Mouse (Mus musculus) cerebellum, adult 2 months (tissue): ENCODE measurements around the gene Lyrm9. TPM values are rescaled to one million over a fixed set of nuclear protein-coding genes. Genes with fewer than 3 reads are reported as not detected.

ENCODE experiments used
- DNase-seq, 2 experiments: peaks; one replicate each; pipeline ENCODE4 v3.0.0; 2021
- H3K27ac ChIP-seq: fragments of 200-500 bp; 2 replicates; pipeline ENCODE4 v1.5.1; 2012; ENCODE audit warnings: low read length, control low read depth, inconsistent platforms; ENCODE audit not compliant: insufficient read depth
- H3K27me3 ChIP-seq: fragments of 200-500 bp; 2 replicates; pipeline ENCODE4 v1.6.1; 2012; ENCODE audit warnings: inconsistent platforms, mild to moderate bottlenecking, low read length, moderate library complexity; ENCODE audit not compliant: control insufficient read depth, insufficient read depth
- H3K4me1 ChIP-seq: fragments of 200-500 bp; 2 replicates; pipeline ENCODE4 v1.6.1; 2011; ENCODE audit warnings: low read length; ENCODE audit not compliant: control insufficient read depth, insufficient read depth
- H3K4me3 ChIP-seq: fragments of 200-500 bp; replicated peaks from 2 replicates; pipeline ENCODE3; 2011; ENCODE audit warnings: mild to moderate bottlenecking, low read depth, low read length, control low read depth; ENCODE audit not compliant: insufficient read depth
- CTCF ChIP-seq: fragments of 200-500 bp; IDR thresholded peaks from 2 replicates; pipeline ENCODE4 v1.5.1; 2011; ENCODE audit warnings: low read depth, mild to moderate bottlenecking, control low read depth, low read length, moderate library complexity, borderline replicate concordance; ENCODE audit not compliant: insufficient read depth
- POLR2A ChIP-seq: fragments of 200-500 bp; IDR thresholded peaks from 2 replicates; pipeline ENCODE4 v1.6.1; 2011; ENCODE audit warnings: low read length, control low read depth, borderline replicate concordance; ENCODE audit not compliant: insufficient read depth
- WGBS: fragments of 180-500 bp; shearing (Covaris S2); methylation state at CpG from one replicate; pipeline ENCODE4 v1.1.7; 2018; 5-methylcytosine and 5-hydroxymethylcytosine counted together
- polyA plus RNA-seq: library from polyadenylated mRNA; depleted of rRNA; stranded (reverse); fragments of >200 nt; gene quantifications from 2 replicates; pipeline ENCODE4 v1.2.3, GENCODE M21; 2012

Gene Lyrm9
- polyA plus RNA-seq, 1 experiment: 22.6 TPM

DNA sequence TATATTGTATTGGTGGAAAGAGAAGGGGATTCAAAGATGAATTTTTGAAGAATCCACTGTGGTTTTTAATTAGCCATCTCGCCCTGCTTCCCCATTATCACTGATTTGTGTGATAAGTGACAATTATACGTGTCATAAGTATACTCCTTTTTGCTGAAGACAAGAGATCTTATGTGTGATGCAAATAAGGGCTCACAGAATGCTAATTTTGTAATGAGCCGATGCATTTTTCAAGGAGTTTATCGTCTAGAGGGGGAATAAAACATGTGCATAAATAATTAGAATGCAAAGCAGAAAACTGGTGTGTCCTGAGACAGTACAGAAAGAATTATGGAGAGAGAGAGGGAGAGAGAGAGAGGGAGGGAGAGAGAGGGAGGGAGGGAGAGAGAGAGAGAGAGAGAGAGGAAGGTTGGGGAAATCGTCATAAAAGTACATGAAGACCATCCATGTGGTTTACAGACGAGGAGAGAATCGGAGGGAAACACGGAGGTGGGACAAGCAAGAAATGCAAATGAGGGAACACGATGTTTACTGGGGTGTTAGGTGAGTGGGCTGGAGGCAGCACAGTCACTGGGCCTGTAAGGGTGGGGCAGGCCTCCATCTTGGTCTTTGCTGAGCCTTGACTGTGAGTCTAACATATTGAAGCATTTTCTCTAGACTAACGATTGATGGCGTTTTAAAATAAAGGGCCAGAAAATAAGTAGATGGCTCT, 8.9 kb upstream of the Lyrm9 start:
- H3K27ac ChIP-seq: no peak overlapping the region
- DNase-seq: no peak
- TF ChIP-seq CTCF (no peak), POLR2A (no peak)
- H3K27me3 ChIP-seq: no peaks in the 10 kb centered on the region
- H3K4me3 ChIP-seq: no peak overlapping the region
- H3K4me1 ChIP-seq: no peaks in the 10 kb centered on the region
- WGBS: 90% methylated on average over 11 of the region's 11 CpGs

DNA sequence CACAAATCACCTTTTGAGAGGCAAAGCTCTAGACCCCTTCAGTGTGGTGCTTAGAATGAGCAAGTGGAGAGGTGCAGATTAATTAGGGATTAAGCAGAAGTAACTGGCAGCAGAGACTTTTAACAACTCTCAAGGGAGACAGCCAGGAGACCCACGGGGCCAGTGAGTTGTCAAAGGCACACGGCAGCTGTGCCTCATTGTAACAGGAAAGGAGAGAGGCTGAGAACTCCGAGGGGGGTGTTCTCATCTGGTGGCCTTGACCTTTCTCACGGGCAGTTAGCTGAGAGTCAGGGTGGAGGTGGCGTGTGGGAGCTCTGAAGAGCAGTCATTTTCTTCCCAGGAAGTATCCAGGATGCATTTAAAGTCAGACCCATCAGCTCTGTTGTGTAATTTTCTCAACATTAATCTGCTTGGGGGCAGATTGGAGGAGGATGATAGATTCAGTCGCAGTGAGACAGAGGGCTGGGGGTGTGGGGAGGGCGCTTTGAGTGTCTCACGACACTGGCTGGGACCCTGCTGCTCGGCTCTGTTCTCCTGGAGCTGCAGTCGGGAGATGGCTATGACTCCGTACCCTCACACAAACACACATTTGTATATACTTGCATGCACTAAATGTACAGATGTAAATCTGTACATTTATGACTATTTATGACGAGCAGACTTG, 5.9 kb upstream of the Lyrm9 start:
- no peaks in the 10 kb centered on the region for H3K27me3 ChIP-seq
- no peak for DNase-seq
- H3K4me1 ChIP-seq: no peaks in the 10 kb centered on the region
- H3K4me3 ChIP-seq: no peak overlapping the region
- no peak for TF ChIP-seq CTCF
- no peak for TF ChIP-seq POLR2A
- no peak overlapping the region for H3K27ac ChIP-seq
- 46% methylated on average over 12 of the region's 12 CpGs for WGBS

DNA sequence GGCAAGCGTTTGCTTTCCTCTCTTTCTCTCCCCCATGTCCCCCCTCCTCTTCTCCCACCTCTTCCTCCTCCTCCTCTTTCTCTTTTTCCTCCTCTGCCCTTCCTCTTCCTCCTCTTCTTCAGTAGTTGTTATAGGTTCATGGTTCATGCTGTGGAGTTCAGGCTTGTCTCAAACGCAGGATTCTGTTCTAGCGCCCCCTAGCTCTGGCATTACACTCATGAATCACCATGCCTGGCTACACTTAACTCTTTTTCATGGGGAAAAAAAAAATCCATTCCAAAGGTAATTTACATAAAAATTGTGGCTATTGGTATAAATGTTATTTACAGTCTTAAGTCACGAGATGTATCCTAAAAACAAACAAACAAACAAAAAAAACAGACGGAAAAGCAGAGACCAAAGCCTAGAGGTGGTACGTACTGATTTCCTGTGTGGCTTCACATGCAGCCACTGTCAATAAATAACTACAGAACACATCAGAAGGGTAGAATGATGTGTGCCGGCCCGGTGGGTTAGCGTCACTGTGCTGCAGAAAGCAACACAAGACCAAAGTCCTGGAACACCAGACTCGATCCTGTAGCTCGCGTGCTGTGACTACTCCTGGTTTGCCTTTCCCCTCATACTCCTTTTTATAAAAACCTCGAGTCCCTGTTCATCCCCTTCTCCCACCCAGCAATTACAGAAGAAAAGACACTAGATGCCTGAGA, 3.4 kb upstream of the Lyrm9 start:
- H3K4me3 ChIP-seq: no peak overlapping the region
- no peak overlapping the region for H3K27ac ChIP-seq
- TF ChIP-seq POLR2A: no peak
- peak; percentile 48; the same call in 1 of the 2 replicates for TF ChIP-seq CTCF
- H3K4me1 ChIP-seq: peaks cover 3% of the 10 kb centered on the region; the same call in 1 of the 2 replicates
- WGBS: 59% methylated on average over 13 of the region's 13 CpGs
- no peak for DNase-seq
- H3K27me3 ChIP-seq: no peaks in the 10 kb centered on the region

DNA sequence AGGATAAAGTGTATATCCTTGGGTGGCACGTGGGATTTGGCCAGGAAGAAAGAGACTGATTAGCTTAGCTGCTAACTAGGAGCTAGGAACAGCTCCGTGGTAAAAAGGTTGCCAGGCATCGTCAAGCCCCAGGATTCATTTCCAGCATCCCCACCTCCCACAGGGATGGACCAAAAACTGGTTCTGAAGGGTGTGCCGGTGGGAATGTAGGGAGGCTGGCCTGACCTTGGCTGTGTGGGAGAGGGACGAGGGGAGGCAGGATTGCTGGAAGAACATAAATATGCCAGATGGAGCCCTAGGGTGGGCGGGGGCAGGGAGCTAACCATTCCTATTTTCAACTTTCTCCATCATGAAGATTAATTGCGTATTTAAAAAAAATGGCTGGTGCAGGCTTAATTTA, 1.2 kb downstream of the Lyrm9 start:
- peak overlapping the region; percentile 32 for H3K4me3 ChIP-seq
- no peaks in the 10 kb centered on the region for H3K27me3 ChIP-seq
- no peak for DNase-seq
- no peak for TF ChIP-seq POLR2A
- TF ChIP-seq CTCF: no peak
- peaks cover 6% of the 10 kb centered on the region for H3K4me1 ChIP-seq
- no peak overlapping the region for H3K27ac ChIP-seq
- WGBS: 22% methylated on average over 7 of the region's 7 CpGs

DNA sequence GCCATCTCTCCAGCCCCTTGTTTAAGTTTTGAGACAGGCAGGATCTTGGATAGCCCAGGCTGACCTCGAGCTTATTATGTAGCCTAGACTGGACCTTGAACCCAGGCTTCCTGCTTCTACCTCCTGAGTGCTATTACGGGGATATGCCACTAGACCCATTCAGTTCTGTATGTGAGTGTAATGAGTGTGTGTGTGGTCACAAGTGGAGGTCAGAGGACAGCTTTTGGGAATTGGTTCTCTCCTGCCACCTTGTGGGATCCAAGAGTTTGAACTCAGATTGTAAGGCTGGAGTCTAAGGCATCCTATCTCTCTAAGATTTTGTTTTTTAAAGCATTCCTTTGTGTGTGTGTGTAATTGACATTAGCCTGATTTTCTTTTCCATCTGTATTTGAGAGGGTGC, 2.0 kb downstream of the Lyrm9 start:
- no peaks in the 10 kb centered on the region for H3K27me3 ChIP-seq
- peak; percentile 44; the same call in 1 of the 2 replicates for TF ChIP-seq CTCF
- TF ChIP-seq POLR2A: no peak
- DNase-seq: no peak
- no peak overlapping the region for H3K27ac ChIP-seq
- no peak overlapping the region for H3K4me3 ChIP-seq
- WGBS: 66% methylated on average over 2 of the region's 2 CpGs
- H3K4me1 ChIP-seq: peaks cover 12% of the 10 kb centered on the region

DNA sequence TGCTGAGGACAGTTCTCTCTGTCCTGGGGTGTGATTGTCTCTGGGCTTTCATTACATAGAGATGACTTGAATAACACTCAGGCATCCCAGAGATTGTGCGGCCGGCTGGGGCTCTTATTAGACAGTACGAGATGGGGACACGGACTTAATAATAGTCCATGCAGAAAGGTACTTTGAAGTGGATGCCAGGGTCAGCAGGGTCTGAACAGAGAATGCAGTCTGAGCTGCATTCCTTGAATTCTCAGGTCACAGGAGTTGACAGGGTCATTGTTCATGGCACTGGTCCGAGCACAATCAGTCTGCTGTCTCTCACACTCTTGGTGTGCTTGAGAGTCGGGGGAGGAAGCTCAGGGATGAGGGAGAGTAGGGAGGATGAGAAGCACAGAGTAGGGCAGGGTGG, 3.0 kb downstream of the Lyrm9 start:
- H3K4me3 ChIP-seq: no peak overlapping the region
- TF ChIP-seq CTCF (no peak), POLR2A (no peak)
- no peak for DNase-seq
- H3K4me1 ChIP-seq: peaks cover 13% of the 10 kb centered on the region
- H3K27me3 ChIP-seq: no peaks in the 10 kb centered on the region
- H3K27ac ChIP-seq: no peak overlapping the region
- WGBS: 72% methylated on average over 6 of the region's 6 CpGs

DNA sequence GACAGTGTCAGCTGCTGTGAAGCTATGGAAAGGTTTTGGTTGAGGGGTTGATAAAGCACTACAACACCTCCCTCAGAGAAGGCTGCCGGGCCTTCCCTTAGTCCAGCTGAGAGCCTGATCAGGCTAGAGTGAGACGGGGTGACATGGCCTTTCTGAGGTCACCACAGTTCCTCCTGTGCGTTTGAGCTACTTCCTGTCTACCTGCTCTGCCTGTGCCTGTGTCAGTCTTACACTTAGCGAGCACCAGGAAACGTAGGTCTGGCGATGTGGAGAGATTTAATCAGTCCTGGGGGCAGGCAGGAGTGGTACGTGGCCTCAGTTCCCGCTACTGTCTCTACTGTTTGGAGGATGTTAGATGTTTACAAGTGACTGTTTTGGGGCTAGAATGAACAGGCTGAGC, 3.8 kb downstream of the Lyrm9 start:
- H3K4me1 ChIP-seq: peaks cover 13% of the 10 kb centered on the region
- no peak for DNase-seq
- no peak for TF ChIP-seq POLR2A
- TF ChIP-seq CTCF: no peak
- H3K27ac ChIP-seq: no peak overlapping the region
- 83% methylated on average over 8 of the region's 8 CpGs for WGBS
- no peaks in the 10 kb centered on the region for H3K27me3 ChIP-seq
- no peak overlapping the region for H3K4me3 ChIP-seq
